Mouse (Mus musculus): ENCODE data around the gene Col26a1. TPM values are rescaled to one million over a fixed set of nuclear protein-coding genes. Genes with fewer than 3 reads are reported as not detected.

Gene Col26a1
- total RNA-seq, 2 experiments from 2014 or later = not detected

GRCm38 (mm10) chr5:136820911-136821310 is 62.1 kb downstream of the Col26a1 start:
- no peak for ATAC-seq (replicated peaks; ENCODE audit: low FRiP score, low TSS enrichment, poor library complexity, severe bottlenecking)

- ATAC-seq (replicated peaks; ENCODE audit: low FRiP score, low TSS enrichment, poor library complexity, severe bottlenecking) = no peak
These were observed 63.3 kb downstream of the Col26a1 start for GRCm38 (mm10) chr5:136819686-136820085.

- no peak for ATAC-seq (replicated peaks; ENCODE audit: low FRiP score, low TSS enrichment, poor library complexity, severe bottlenecking)
These were observed 72.3 kb downstream of the Col26a1 start for GRCm38 (mm10) chr5:136810539-136811374.

- ATAC-seq (replicated peaks; ENCODE audit: low FRiP score, low TSS enrichment, poor library complexity, severe bottlenecking) = no peak
These were observed 76.5 kb downstream of the Col26a1 start for GRCm38 (mm10) chr5:136806379-136807056.

- no peak for ATAC-seq (replicated peaks; ENCODE audit: low FRiP score, low TSS enrichment, poor library complexity, severe bottlenecking)
These were observed 78.0 kb downstream of the Col26a1 start for GRCm38 (mm10) chr5:136805019-136805418.

- ATAC-seq (replicated peaks; ENCODE audit: low FRiP score, low TSS enrichment, poor library complexity, severe bottlenecking) = no peak
These were observed 78.8 kb downstream of the Col26a1 start for GRCm38 (mm10) chr5:136804246-136804645.

GRCm38 (mm10) chr5:136802732-136803131 is 80.3 kb downstream of the Col26a1 start:
- no peak for ATAC-seq (replicated peaks; ENCODE audit: low FRiP score, low TSS enrichment, poor library complexity, severe bottlenecking)

GRCm38 (mm10) chr5:136796917-136797316 is 86.1 kb downstream of the Col26a1 start:
- no peak for ATAC-seq (replicated peaks; ENCODE audit: low FRiP score, low TSS enrichment, poor library complexity, severe bottlenecking)

- no peak for ATAC-seq (replicated peaks; ENCODE audit: low FRiP score, low TSS enrichment, poor library complexity, severe bottlenecking)
These were observed 89.2 kb downstream of the Col26a1 start for GRCm38 (mm10) chr5:136793807-136794206.

- no peak for ATAC-seq (replicated peaks; ENCODE audit: low FRiP score, low TSS enrichment, poor library complexity, severe bottlenecking)
These were observed 90.5 kb downstream of the Col26a1 start for GRCm38 (mm10) chr5:136792541-136792940.

- ATAC-seq (replicated peaks; ENCODE audit: low FRiP score, low TSS enrichment, poor library complexity, severe bottlenecking) = no peak
These were observed 91.8 kb downstream of the Col26a1 start for GRCm38 (mm10) chr5:136791204-136791603.

- peak; percentile 84 for ATAC-seq (replicated peaks; ENCODE audit: low FRiP score, low TSS enrichment, poor library complexity, severe bottlenecking)
These were observed 92.3 kb downstream of the Col26a1 start for GRCm38 (mm10) chr5:136790570-136791196.

- no peak for ATAC-seq (replicated peaks; ENCODE audit: low FRiP score, low TSS enrichment, poor library complexity, severe bottlenecking)
These were observed 98.5 kb downstream of the Col26a1 start for GRCm38 (mm10) chr5:136784531-136784930.

GRCm38 (mm10) chr5:136782600-136782999 is 100.4 kb downstream of the Col26a1 start:
- ATAC-seq (replicated peaks; ENCODE audit: low FRiP score, low TSS enrichment, poor library complexity, severe bottlenecking) = no peak

GRCm38 (mm10) chr5:136780465-136780864 is 102.5 kb downstream of the Col26a1 start:
- no peak for ATAC-seq (replicated peaks; ENCODE audit: low FRiP score, low TSS enrichment, poor library complexity, severe bottlenecking)

- no peak for ATAC-seq (replicated peaks; ENCODE audit: low FRiP score, low TSS enrichment, poor library complexity, severe bottlenecking)
These were observed 103.1 kb downstream of the Col26a1 start for GRCm38 (mm10) chr5:136779946-136780345.

- ATAC-seq (replicated peaks; ENCODE audit: low FRiP score, low TSS enrichment, poor library complexity, severe bottlenecking) = no peak
These were observed 107.5 kb downstream of the Col26a1 start for GRCm38 (mm10) chr5:136775548-136775947.

GRCm38 (mm10) chr5:136773044-136774039 is 109.7 kb downstream of the Col26a1 start:
- ATAC-seq (replicated peaks; ENCODE audit: low FRiP score, low TSS enrichment, poor library complexity, severe bottlenecking) = 0 out of 2 replicates have a peak, but pooled peaks have one; percentile 22

- ATAC-seq (replicated peaks; ENCODE audit: low FRiP score, low TSS enrichment, poor library complexity, severe bottlenecking) = no peak
These were observed 111.9 kb downstream of the Col26a1 start for GRCm38 (mm10) chr5:136771132-136771531.
